Mouse (Mus musculus) E14TG2a.4 (cell line): ENCODE results near the gene Pi4kb.

Experiments used
- H3K27me3 ChIP-seq: 2 replicates; pipeline ENCODE4 v1.6.1; 2014; ENCODE audit warnings: low read length, control low read depth; ENCODE audit not compliant: insufficient read depth
- H3K36me3 ChIP-seq: 2 replicates; pipeline ENCODE4 v1.6.1; 2014; ENCODE audit warnings: low read length, control low read depth; ENCODE audit not compliant: insufficient read depth
- H3K4me1 ChIP-seq: replicated peaks from 2 replicates; pipeline ENCODE4 v1.6.1; 2014; ENCODE audit warnings: low read depth, low read length, control low read depth
- H3K4me3 ChIP-seq: replicated peaks from 2 replicates; pipeline ENCODE4 v1.5.1; 2014; ENCODE audit warnings: mild to moderate bottlenecking, low read length
- H3K9me3 ChIP-seq: 2 replicates; pipeline ENCODE4 v1.6.1; 2014; ENCODE audit warnings: low read length, control low read depth
- CTCF ChIP-seq: conservative IDR thresholded peaks from 2 replicates; pipeline ENCODE4 v1.5.1; 2014; ENCODE audit warnings: low read length
- NANOG ChIP-seq: IDR thresholded peaks from 2 replicates; pipeline ENCODE4 v1.6.1; 2014; ENCODE audit warnings: borderline replicate concordance, low read length, mixed read lengths
- POU5F1 ChIP-seq: IDR thresholded peaks from 2 replicates; pipeline ENCODE4 v1.6.1; 2014; ENCODE audit warnings: low read length, borderline replicate concordance

Pi4kb gene

DNA sequence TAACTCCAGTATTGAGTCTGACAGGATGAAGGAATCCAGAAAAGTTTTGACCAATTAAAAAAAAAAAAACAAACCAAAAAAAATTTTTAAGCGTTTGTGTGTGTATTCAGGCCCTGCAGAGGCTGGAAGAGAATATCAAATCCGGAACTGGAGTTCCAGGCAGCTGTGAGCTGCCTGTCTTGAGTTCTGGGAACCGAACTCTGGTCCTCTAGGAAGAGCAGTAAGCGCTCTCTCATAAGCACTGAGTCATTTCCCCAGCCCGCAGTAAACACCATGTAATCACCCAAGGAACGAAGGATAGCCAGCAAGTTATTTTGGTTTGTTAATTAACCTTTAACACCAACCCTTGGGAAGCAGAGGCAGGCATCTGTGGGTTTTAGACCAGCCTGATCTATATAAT is 68.7 kb downstream of the Pi4kb start:
- no peaks in the 10 kb centered on the region for H3K9me3 ChIP-seq
- peaks cover under 1% of the 10 kb centered on the region; the same call in 1 of the 2 replicates for H3K27me3 ChIP-seq
- H3K4me3 ChIP-seq, result no peak overlapping the region; the same call in 1 of the 2 replicates
- no peak for TF ChIP-seq NANOG
- no peak for TF ChIP-seq POU5F1
- TF ChIP-seq CTCF, result no peak
- peaks cover 34% of the 10 kb centered on the region for H3K4me1 ChIP-seq
- H3K36me3 ChIP-seq, result peaks cover 23% of the 10 kb centered on the region

DNA sequence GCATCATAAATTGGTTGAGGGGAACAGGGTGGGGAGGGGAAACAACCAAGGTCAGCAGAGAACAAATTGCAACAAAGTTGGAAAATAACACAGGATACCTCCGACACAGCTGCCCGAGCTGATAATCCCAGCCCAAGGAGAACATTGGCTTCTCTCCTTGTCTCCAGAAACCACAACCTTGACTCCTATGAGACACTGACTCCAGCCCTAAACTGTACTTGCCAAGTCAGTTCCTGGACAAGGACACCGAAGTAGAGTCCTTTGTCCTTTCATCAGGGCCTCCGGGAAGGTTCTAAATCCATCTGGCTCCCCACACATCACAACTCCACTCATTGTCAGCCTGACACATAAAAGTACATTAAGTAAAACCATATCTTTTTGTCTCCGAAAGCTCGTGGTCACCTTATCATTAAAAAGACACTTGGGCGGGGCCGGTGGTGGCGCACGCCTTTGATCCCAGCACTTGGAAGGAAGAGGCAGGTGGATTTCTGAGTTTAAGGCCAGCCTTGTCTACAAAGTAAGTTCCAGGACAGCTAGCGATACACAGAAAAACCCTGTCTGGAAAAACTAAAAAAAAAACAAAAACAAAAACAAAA is 72.0 kb downstream of the Pi4kb start:
- peaks cover 24% of the 10 kb centered on the region for H3K4me1 ChIP-seq
- peaks cover 2% of the 10 kb centered on the region; the same call in 1 of the 2 replicates for H3K27me3 ChIP-seq
- H3K4me3 ChIP-seq, result no peak overlapping the region
- no peaks in the 10 kb centered on the region for H3K36me3 ChIP-seq
- H3K9me3 ChIP-seq, result no peaks in the 10 kb centered on the region
- TF ChIP-seq NANOG (no peak), POU5F1 (no peak), CTCF (no peak)

DNA sequence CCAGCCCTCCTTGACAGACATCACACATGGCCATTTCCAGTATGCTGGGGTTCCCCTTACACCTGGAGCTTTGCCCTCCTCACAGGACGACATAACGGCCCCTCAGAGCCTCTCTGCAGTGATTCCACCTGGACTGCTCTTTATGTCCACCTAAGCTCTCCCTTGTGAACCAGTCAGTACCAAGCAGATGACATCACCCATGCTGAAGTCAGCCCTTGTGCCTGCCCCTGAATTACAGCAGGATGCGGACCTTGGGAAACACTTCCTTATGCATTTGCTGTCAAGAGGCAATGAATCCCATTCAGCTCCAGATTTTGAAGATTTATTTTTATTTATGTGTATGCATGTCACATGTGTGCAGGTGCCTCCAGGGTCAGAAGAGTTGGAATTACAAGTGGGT is 73.4 kb downstream of the Pi4kb start:
- H3K36me3 ChIP-seq, result no peaks in the 10 kb centered on the region
- H3K4me1 ChIP-seq, result peaks cover 25% of the 10 kb centered on the region
- TF ChIP-seq NANOG, result no peak
- no peak for TF ChIP-seq CTCF
- TF ChIP-seq POU5F1, result no peak
- no peaks in the 10 kb centered on the region for H3K9me3 ChIP-seq
- H3K4me3 ChIP-seq, result no peak overlapping the region
- peaks cover 2% of the 10 kb centered on the region; the same call in 1 of the 2 replicates for H3K27me3 ChIP-seq

DNA sequence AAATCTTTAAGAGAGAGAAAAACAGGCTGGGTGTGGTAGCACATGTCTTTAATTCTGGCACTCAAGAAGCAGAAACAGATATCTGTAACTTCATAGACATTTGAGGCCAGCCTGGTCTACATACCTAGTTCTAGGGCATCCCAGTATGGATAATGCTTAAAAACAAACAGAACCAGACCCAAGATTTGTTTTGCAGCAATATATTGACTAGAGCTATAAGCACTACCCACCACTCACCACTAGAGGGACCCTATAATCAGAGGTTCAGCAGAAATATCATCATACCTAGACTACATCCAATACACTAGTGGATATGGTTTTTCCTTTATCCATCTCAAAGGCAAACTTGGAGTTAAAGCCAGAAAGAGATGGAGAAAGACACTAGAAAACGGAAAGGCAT is 78.4 kb downstream of the Pi4kb start:
- Histone ChIP-seq H3K4me3 (no peak overlapping the region), H3K36me3 (peaks cover 9% of the 10 kb centered on the region), H3K4me1 (peaks cover 31% of the 10 kb centered on the region), H3K9me3 (no peaks in the 10 kb centered on the region), H3K27me3 (peaks cover 2% of the 10 kb centered on the region; the same call in 1 of the 2 replicates)
- TF ChIP-seq POU5F1, result no peak
- TF ChIP-seq CTCF, result peak; percentile 99

DNA sequence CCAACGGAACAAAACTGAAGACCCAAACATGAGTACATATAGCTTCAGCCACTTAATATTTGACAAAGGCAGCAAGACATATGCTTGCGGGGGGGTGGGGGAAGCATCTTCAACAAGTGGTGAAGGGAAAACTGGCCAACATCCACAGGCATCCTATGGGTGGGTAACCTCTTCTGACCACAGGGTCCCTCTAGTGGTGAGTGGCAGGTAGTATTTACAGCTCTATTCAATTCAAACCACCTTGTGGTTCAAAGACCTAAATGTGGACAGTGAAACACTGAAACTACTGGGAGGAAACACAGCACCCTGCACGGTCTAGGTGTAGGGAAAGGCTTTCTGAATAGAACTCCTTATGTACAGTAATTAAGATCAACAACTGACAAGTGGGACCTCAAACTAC is 79.2 kb downstream of the Pi4kb start:
- no peaks in the 10 kb centered on the region for H3K27me3 ChIP-seq
- no peaks in the 10 kb centered on the region for H3K9me3 ChIP-seq
- H3K36me3 ChIP-seq, result peaks cover 17% of the 10 kb centered on the region
- no peak overlapping the region for H3K4me3 ChIP-seq
- H3K4me1 ChIP-seq, result peaks cover 33% of the 10 kb centered on the region
- TF ChIP-seq NANOG, result no peak
- peak; percentile 83 for TF ChIP-seq CTCF

DNA sequence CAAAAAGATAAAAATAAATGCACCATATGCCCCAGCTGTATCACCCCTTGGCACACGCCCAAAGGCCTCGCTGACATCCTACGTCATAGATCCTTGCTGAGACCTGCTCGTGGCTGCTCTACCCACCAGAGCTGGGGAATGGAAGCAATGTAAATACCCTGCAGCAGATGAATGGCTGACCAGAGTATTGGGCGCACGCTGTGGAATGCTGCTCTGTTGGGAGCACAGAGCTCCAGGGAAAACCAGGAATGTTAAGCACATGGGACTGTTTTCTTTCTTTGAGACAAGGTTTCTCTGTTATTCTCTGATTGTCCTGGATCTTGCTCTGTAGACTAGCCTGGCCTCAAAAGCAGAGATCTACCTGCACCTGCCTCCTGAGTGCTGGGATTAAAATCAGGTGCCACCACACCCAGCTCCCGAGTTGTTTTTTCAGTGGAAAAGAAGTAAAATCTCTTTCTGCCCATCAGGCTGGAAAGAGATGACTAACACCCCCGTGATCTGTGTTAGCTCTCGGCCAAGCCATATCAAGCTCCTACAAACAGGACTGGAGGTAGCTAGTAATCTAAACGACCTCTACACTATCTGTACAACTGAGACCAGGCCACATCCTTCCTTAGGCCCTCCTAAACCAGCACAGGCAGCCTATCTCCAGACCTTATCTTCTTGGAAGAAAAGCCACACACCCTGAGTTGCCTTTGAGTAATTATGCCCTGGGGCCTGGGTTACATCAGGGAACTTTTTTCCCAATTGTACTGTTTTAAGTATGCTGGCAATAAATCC is 80.1 kb downstream of the Pi4kb start:
- no peaks in the 10 kb centered on the region for H3K9me3 ChIP-seq
- TF ChIP-seq POU5F1 (no peak), CTCF (no peak), NANOG (no peak)
- H3K27me3 ChIP-seq, result no peaks in the 10 kb centered on the region
- H3K4me3 ChIP-seq, result no peak overlapping the region
- peaks cover 26% of the 10 kb centered on the region for H3K36me3 ChIP-seq
- peaks cover 29% of the 10 kb centered on the region for H3K4me1 ChIP-seq

DNA sequence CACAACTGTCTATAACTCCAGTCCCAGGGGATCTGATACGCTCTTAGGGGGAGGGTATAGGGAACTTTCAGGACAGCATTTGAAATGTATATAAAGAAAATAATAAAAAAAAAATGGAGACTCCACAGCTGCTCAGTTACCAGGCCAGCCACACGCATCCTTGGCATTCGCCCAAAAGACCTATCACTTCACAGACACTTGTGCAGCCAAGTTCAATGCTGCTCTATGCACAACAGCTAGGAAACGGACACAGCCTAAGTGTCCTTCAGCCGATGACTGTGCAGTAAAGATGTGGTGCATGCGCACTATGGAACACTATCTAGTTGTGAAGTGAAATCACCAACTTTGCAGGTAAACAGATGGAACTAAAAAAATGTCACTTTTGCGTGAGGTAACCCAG is 81.7 kb downstream of the Pi4kb start:
- TF ChIP-seq NANOG (no peak), POU5F1 (no peak), CTCF (no peak)
- Histone ChIP-seq H3K36me3 (peaks cover 42% of the 10 kb centered on the region), H3K27me3 (no peaks in the 10 kb centered on the region), H3K4me1 (peaks cover 21% of the 10 kb centered on the region), H3K4me3 (no peak overlapping the region), H3K9me3 (no peaks in the 10 kb centered on the region)
